Mouse (Mus musculus): ENCODE measurements around the gene Pex11b. TPM values are rescaled to one million over a fixed set of nuclear protein-coding genes. Genes with fewer than 3 reads are reported as not detected.
"Not testable (repeated sequence)": the region's sequence is repeated elsewhere in the genome, so short reads cannot be mapped to it uniquely, and the experiment has no call there.

The Pex11b gene
- 55.1 and 57.9 TPM in 2 replicates for polyA plus RNA-seq (2012; rRNA removed)

DNA sequence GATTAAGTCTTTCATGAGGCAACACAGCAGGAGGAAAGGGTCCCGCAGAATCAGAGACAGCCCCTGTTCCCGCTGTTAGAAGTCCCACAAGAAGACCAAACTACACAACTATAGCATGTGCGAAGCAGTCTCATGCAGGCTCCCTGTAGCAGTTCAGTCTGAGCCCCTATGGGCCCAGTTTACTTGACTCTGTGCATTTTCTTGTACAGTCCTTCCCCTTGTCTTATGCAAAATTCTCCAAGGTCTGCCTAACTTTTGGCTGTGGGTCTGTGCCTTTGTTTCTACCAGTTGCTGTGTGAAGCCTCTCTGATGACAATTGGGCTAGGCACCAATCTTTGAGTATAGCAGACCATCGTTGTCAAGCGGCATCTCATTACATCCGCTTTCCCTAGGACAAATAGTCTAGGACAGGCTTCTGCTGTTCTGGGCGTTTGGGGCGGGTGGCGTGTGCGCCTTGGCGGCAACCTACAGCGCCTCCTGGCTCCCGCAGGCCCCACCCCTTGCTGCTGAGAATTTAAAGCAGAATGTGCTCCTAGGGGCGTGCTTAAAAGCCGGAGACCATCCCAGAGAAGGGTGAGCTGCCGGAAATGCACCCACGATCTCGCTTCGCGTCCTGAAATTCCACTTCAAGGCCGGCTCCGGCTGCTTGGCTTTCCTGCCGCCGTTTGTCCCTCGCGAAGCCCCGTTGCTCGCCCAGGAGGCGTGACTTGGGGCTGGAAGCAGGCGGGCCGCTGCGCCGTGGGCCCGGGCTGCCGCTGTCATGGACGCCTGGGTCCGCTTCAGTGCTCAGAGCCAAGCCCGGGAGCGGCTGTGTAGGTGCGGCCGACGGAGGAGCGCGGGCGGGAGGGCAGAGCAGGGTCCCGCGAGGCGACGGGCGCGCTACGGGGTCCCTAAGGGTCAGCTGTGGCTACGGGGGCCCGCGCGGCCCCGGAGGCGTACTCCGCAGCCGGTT is at the start of gene Pex11b, which contains the start of gene Gm42957:
TSS of gene Pex11b (plus strand) at position 449 of the 952 bp plus-strand sequence.
TSS of gene Gm42957 (plus strand) at position 547 of the 952 bp plus-strand sequence.
- DNase-seq (ENCODE audit: low read depth) = peak; percentile 49

DNA sequence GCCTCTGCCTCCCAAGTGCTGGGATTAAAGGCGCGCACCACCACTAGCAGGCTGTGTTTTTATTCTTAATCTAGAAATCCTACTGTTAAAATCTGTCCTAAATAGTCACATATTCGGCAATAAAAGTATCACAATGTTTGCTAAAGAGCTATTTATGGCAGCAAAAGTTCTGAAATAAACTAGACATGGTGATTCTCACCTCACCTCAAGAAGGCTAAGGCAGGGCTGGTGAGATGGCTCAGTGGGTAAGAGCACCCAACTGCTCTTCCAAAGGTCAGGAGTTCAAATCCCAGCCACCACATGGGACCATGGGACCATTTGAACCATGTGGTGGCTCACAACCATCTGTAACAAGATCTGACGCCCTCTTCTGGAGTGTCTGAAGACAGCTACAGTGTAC is 44.5 kb upstream of the Pex11b start:
- no peak for DNase-seq (ENCODE audit: low read depth)

DNA sequence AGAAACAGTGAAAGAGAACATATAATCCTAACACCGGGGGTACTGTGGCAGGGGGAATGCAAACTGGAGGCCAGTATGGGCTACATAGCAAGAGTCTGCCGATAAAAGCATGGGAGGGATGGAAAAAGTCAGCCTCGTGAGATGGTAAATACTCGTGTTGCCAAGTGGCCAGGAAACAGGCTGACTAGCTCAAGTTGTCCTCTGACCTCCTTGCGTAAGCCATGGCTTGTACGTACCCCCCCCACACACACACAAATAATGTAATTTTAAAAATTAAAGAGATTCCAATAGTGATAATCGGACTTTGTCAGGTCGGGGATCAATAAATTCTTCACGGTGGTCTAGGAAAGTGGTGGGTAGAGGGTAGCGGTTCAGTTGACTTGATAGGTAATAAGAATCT is 41.8 kb upstream of the Pex11b start:
- DNase-seq (ENCODE audit: low read depth) = no peak

DNA sequence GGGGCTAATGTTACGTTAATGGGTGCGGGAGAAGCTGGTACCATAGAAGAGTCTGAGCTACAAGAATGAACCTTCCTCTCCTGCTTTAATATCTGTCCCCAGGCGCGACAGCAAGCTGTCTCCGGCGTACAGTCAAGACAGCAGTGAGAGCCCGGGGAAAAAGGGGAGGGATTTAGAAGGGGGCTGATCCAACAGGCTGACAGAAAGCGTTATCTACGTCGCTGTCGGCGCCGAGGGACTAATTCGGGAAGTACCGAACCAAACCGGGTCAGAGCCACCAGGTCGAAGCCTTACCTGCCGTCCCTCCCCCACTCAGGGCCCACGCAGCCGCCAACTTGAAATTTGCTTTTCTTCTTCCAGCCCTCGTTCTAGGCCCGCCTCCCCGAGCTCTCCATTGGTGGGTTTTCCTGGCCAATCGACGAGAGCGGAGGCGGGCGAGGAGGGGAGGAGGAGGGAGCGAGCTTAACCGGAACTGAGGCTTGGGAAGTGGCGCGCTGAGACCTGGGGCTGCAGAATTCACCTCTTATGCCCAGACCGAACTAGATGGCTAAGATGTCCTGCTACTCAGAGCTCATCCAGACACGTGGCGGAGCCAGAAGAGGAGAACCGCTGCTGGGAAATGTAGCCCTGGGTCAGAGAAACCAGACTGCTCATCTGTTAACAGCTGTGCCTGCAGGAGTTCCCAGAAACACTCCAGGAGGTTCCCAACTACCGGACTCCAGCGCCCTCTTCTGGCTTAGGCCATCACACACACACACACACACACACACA is 41.2 kb upstream of the Pex11b start, which contains the start of gene Polr3gl:
TSS of gene Polr3gl (minus strand) at position 392 of the 771 bp plus-strand sequence.
- DNase-seq (ENCODE audit: low read depth) = peak; percentile 74

DNA sequence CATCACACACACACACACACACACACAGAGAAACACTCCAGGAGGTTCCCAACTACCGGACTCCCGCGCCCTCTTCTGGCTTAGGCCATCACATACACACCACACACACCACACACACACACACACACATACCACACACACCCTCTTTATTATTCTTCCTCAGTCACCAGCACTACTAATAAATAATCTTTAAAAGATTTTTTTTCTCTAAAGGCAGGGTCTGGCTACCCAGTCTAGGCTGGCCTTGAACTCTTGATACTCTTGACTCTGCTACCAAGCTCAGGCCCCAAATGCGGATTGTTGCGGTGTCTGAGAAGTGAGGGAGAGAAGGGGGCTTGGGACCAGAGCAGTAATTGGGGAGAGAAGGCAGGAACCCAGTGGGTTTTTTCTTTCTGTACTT is 40.3 kb upstream of the Pex11b start:
- no peak for DNase-seq (ENCODE audit: low read depth)

DNA sequence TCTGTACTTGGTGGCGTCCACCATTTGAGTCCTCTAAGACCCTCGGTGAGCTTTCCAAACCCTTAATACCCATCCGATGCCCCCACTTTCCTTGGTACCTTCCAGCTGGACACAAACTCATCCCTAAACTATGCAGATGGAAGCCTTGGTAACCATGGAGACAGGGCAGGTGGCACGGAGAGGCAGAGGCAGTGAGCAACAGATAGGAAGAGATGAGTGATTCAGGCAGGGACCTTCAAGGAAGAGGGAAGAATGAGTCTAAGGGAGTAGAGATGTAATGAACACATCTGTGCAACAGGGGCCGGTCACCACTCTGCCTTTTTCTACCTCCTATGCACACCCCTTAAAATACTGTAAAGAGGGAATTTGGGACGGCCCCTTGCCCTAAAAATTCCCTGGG is 39.5 kb upstream of the Pex11b start:
- DNase-seq (ENCODE audit: low read depth) = no peak

DNA sequence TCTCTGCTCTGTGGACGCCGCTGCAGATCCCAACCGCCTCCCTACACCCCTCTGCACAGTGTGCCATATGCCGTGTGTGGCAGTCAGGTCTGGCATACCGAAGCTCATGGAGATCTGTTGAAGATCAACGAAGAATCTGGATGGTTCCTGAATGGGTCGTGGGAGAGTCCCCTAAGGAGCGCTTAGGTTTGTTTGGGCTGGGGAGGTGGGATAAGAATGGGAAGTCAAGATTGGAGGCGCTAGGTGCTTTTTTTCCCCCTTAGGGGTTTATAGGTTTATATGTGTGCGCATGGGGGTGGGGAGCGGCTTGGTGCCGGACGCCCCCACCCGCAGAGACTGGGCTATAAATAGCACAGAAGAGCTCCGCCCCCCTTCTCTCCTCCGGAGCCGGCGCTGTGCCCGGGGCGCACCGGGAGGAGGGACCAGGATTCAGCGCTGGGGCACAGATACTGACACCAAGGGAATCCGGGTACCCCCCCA is 38.9 kb upstream of the Pex11b start, which contains the start of gene Ankrd34a:
TSS of gene Ankrd34a (plus strand) at position 409 of the 480 bp plus-strand sequence.
- no peak for DNase-seq (ENCODE audit: low read depth)

DNA sequence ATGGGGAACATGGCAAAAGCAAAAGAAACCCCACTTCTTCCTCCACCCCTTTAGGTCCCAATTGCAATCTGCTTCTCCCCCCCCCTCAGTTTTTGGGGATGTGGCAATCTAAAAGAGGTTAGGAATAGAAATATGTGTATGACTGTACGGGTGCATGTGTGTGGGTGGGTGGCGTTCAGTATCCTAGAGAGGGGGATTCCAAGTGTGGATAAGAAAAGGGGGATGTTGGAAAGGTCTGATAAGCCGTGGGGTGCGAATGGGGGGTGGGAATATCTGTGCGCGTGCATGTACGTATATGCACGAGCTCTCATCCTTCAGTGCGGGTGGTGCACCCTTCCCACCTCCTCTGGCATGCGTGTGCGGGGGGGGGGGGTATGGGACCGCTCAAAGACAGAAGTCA is 38.3 kb upstream of the Pex11b start:
- DNase-seq (ENCODE audit: low read depth) = no peak

DNA sequence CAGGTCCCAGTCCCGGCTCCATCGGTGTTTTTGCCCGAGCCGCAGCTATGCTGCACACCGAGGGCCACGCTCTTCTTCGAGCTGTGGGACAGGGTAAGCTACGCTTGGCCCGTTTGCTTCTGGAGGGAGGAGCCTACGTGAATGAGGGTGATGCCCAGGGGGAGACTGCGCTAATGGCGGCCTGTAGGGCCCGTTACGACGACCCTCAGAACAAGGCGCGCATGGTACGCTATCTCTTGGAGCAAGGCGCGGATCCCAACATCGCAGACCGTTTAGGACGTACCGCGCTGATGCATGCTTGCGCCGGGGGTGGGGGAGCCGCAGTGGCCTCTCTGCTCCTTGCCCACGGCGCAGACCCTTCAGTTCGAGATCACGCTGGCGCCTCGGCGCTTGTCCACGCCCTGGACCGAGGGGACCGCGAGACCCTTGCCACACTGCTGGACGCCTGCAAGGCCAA is 37.7 kb upstream of the Pex11b start:
- DNase-seq (ENCODE audit: low read depth) = no peak

DNA sequence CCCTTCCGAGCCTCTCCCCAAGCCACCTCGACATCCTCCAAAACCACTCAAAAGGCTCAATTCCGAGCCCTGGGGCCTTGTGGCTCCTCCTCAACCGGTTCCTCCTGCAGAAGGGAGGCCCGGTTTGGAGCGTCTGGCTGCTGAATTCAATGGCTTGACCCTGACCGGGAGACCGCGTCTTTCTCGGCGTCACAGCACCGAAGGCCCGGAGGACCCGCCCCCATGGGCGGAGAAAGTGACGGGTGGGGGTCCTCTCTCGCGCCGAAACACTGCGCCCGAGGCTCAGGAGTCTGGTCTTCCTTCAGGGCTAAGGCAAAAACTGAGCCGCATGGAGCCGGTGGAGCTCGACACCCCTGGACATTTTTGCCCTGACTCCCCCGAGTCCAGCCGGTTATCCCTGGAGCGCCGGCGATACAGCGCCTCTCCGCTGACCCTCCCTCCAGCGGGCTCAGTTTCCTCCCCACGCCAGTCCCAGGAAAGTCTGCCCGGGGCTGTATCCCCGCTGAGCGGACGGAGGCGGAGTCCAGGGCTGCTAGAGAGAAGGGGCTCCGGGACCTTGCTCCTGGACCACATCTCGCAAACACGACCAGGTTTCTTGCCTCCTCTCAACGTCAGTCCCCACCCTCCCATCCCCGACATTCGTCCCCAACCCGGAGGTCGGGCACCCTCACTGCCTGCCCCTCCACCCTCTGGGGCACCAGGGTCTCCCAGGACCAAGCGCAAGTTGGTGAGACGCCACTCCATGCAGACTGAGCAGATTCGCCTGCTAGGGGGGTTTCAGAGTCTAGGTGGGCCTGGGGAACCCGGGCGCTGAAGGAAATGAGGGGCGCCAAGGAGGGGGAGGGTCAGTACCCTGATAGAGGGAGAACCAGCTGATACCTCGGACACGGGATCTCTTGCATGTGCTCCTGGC is 36.8 kb upstream of the Pex11b start:
- DNase-seq (ENCODE audit: low read depth) = no peak

DNA sequence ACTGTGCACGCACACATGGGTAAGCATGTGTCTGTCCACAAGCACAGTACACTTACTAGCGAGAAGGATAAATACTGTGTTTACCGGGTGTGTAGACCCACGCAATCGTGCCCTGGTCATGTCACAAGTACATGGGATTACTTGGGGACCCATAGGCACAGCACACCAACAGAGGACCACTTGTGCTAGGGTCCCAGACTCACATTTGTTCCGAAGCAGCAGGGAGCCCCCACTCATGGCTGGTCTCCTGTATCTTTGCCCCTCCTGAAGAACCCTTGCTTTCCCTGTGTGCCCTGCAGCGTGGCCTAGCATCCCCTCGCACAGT is 36.1 kb upstream of the Pex11b start:
- DNase-seq (ENCODE audit: low read depth) = no peak

DNA sequence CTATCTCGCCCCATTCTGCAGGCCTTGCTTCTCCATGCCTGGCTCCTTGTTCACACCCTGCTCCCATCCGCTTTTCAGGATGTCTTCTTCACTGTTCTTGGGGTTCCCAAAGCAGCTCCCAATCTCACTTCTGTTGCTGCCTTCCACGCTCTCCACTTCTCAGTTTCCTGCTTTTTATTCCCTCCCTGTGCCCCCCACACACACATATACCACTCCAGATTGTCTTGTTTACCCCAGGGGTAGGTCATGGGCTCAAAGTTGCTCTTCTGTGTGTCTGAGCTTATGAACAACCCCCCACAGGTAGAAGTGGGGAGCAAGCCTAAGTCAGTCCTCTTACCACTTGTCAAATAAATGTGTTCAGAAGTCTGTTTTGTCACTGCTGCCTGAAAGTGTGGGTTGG is 35.8 kb upstream of the Pex11b start:
- DNase-seq (ENCODE audit: low read depth) = no peak

DNA sequence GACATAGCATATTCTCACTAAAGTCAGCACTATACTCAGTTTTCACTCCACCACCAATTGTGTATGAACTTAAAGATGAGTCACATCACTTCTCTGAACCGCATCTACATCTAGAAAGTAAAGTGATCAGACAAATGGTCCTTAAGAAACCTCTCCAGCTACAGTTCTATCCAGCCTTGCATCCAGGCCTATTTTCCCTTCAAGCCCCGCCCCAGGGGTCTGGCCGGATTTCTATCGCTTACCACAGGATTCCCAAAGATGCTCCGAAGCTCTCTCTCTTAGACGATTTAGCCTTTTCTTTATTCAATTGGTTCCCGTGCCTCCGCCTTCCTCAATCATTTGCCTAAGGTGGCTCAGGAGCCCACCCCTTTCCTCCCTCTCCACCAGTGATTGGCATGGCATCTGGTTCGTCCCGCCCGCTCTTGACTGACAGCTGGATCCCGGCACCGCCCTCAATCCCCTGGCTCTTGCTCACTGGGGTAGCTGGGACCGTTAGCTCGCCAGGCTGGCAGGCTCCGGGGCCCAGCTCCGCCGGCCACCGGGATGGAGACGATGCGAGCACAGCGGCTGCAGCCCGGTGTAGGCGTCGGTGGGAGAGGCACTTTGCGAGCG is 34.4 kb upstream of the Pex11b start, which contains the start of gene Lix1l:
TSS of gene Lix1l (plus strand) at position 511 of the 612 bp plus-strand sequence.
- no peak for DNase-seq (ENCODE audit: low read depth)

DNA sequence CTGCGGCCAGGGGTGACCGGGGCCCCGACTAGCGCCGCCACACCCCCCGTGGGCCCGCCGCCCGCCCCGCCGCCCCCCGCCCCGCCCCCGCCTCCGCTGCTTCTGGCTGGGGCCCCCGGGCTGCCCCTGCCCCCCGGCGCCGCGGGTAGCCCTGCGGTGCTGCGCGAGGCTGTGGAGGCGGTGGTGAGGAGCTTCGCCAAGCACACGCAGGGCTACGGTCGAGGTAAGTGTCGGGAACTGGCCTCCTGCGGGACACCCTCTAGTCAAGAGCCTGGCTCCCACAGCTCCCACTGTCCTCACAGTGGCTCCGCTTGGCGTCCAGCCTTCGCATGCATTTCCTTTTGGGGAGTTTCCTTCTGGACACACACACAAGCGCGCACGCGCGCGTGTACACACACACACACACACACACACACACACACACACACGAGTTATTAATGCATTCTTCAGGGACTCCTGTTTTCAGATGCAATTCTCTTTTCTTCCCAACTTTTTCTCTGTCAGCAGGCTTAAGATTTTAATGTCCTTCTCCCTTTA is 33.9 kb upstream of the Pex11b start:
- DNase-seq (ENCODE audit: low read depth) = no peak

DNA sequence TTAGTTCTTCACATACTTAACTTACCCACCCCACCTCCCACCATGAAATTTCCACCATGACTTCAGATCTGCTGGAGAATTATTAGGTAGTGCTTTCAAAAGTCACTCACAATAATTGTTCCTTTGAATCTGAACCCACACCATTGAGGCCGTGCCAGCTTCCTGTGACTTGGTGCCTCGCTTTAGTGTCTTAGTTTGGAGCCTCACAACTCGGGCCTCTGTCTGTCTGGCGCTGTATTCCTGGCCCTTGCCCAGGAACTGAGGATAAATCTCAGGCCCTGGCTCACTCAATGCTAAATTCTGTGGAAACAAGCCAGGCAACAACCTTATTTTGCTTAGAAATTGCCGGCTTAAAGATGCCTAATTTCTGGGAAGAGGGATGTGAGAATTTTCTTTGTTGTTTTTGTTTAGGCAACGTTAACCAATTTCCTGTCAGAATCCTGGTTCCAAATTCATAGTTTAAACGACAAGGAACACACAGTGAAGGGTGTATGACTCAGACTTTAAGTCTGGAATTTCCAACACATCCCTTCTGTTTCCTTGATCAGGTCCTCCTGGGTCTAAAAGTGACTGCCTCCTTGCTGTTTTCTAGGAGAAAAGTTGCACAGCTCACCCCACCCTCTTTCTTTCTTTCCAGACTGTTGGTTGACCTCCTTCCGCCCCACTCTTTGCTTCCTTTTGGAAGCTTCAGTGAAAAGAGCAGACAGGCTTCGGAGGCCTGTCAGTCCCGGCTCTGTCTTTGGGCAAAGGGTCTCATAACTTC is 33.1 kb upstream of the Pex11b start:
- no peak for DNase-seq (ENCODE audit: low read depth)

DNA sequence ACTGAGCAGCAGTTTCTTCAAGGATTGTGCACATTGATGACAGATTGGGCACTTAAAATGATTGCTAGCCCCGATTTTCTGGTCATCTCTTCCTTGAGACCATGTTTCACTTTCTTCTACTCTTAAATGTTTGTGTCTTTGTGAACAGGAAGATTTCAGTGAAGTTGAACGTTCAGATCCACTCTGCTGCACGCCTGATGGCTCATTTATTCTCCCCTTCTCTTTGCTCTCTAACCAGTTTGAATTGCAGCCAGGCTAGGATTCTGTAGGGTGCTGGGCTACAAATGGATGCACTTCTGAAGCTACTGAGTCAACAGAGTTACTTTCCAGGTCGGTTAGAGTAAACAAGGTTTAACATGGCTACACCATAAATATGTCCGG is 32.5 kb upstream of the Pex11b start:
- no peak for DNase-seq (ENCODE audit: low read depth)

DNA sequence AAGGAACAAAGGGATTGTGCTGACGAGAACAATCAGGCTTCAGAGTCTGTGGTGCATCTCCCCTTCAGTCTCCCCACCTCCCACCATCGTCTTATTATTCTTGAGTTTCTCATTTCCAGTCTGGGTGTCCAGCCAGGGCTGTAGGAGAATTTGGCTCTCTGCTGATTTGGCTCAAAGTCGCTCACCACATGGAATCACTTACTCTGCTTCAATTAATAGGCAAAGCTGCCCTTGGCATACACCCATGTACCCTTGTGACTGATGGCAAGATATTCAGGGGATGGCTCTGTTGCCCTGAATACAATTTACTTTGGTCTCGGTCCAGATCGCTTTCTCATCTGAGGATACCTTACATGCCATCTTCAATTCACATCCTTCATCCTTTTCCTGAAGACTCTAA is 31.9 kb upstream of the Pex11b start:
- no peak for DNase-seq (ENCODE audit: low read depth)

DNA sequence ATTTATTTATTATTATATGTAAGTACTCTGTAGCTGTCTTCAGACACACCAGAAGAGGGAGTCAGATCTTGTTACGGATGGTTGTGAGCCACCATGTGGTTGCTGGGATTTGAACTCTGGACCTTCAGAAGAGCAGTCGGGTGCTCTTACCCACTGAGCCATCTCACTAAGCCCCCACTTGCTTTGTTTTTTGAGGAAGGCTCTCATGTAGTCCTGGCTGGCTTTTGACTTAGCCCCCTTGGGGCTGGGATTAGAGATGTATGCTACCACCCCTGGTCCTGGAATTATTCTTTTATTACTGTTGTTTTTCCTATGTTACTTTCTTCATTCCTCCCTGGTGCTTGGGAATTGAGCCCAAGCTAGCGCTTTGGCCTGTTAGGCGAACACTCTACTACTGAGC is 29.2 kb upstream of the Pex11b start:
- not testable (repeated sequence) for DNase-seq (ENCODE audit: low read depth)

DNA sequence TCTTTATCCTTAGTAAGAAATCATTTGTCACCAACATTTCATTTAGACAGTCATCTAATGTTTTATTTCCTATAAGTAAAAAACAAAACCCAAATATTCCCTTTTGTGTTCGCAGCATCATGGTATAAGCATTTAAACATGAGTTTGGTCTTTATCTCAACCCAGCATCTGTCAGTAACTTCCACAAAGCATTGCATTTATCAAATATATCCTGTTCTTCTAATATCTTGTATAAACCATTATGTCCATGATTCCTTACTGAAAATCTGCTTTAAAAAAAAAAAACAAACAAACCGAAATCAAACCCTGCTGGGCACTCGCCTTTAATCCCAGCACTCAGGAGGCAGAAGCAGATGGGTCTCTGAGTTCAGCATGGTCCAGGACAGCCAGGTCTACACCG is 28.6 kb upstream of the Pex11b start:
- no peak for DNase-seq (ENCODE audit: low read depth)

DNA sequence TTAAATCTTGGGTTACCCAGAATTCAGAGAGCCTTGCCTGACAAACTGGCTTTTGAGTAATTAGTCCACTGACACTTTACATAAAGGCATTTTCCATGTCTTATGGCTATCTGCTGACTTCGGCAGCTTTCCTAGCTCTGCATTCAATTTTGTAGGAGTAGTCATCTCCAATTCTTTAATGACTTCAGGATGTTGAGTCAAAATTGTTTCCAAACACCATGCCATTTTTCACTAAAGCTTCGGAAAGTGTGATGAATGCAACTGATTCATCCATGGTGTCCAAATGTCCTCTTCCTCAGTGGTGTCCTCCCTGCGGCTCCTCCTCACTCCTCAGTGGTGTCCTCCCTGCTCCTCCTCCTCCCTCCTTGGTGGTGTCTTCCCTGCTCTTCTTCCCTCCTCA is 17.2 kb upstream of the Pex11b start:
- no peak for DNase-seq (ENCODE audit: low read depth)

Measured in gonadal fat pad, adult 2 months (tissue).